Mouse (Mus musculus): ENCODE measurements at regions not wholly inside any gene's neighbourhood (a gene's known extent, or its start where the extent isn't known, plus 50 kb on each side); places are given as distances from the start of the nearest gene placed in this dataset.

DNA sequence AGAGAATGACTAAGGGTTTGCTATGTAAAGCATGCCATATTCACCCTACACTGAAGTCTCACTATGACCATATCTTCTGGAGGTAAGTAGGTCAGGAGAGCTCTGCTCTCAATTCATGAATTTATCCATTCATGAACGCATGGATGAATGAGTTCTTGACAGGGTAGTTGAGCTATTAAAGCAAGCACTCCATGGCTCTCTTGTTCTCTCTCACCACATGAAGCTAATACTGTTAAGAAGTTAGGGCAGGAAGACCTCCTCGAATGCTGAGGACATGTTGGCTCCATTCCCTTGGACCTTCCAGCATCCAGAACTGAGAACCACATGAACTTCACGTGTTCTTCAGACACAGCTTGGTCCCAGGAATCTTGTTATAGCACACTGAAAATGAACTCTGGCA is 53.4 kb upstream of the Lmcd1 start:
- TF ChIP-seq MYOD1 (IDR thresholded peaks at IDR 0.05; ENCODE audit: control insufficient read depth, insufficient read length, low read depth) = no peak
- no peak for TF ChIP-seq MYOG (IDR thresholded peaks at IDR 0.05; ENCODE audit: control insufficient read depth, extremely low read depth, insufficient read length)
- no peak for TF ChIP-seq CEBPB (IDR thresholded peaks at IDR 0.05; ENCODE audit: low read depth)
- no peak for TF ChIP-seq FOSL1 (IDR thresholded peaks at IDR 0.05; ENCODE audit: insufficient read depth, low read length, poor library complexity, severe bottlenecking)
- no peak for TF ChIP-seq MAX (IDR thresholded peaks at IDR 0.05)
- TF ChIP-seq USF1 (IDR thresholded peaks at IDR 0.05; ENCODE audit: low read depth) = no peak
- TF ChIP-seq CTCF (IDR thresholded peaks at IDR 0.05; ENCODE audit: control insufficient read depth, insufficient read depth, insufficient read length) = no peak
- Histone ChIP-seq H3K79me2 (ENCODE audit: control insufficient read depth, insufficient read depth) (no peaks in the 10 kb centered on the region), H3ac (ENCODE audit: control insufficient read depth, insufficient read length, low read depth) (no peak overlapping the region), H3K36me3 (ENCODE audit: control insufficient read depth, insufficient read depth) (no peaks in the 10 kb centered on the region), H3K27me3 (ENCODE audit: control insufficient read depth, insufficient read depth, insufficient read length) (peaks cover 9% of the 10 kb centered on the region), H3K4me3 (ENCODE audit: insufficient read depth, poor library complexity, severe bottlenecking) (no peak overlapping the region), H3K79me3 (ENCODE audit: low read depth) (no peaks in the 10 kb centered on the region)

DNA sequence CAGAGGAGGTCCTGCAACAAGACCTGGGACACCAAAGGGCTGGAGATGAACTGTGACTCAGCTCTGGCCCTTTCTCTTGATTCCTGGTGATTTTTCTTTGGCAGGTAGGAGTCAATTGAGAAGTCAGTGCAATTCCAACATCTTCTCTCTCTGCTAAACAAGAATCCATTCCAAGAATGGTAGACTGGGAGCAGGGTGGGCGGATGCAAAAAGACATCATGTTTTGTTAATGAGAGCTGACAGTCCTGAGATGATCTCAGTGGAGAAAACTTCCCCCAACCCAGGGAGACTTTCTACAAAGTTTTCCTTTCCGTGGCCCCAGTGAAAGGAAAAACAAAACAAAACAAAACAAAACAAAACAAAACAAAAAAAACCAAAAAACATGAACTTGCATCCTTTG is 52.2 kb upstream of the Lmcd1 start:
- Histone ChIP-seq H3K79me2 (ENCODE audit: control insufficient read depth, insufficient read depth) (no peaks in the 10 kb centered on the region), H3K79me3 (ENCODE audit: low read depth) (no peaks in the 10 kb centered on the region), H3K36me3 (ENCODE audit: control insufficient read depth, insufficient read depth) (no peaks in the 10 kb centered on the region), H3K4me3 (ENCODE audit: insufficient read depth, poor library complexity, severe bottlenecking) (no peak overlapping the region), H3K27me3 (ENCODE audit: control insufficient read depth, insufficient read depth, insufficient read length) (peaks cover 9% of the 10 kb centered on the region), H3ac (ENCODE audit: control insufficient read depth, insufficient read length, low read depth) (no peak overlapping the region)
- TF ChIP-seq CEBPB (IDR thresholded peaks at IDR 0.05; ENCODE audit: low read depth) = no peak
- TF ChIP-seq FOSL1 (IDR thresholded peaks at IDR 0.05; ENCODE audit: insufficient read depth, low read length, poor library complexity, severe bottlenecking) = no peak
- no peak for TF ChIP-seq MYOG (IDR thresholded peaks at IDR 0.05; ENCODE audit: control insufficient read depth, extremely low read depth, insufficient read length)
- no peak for TF ChIP-seq USF1 (IDR thresholded peaks at IDR 0.05; ENCODE audit: low read depth)
- TF ChIP-seq MYOD1 (IDR thresholded peaks at IDR 0.05; ENCODE audit: control insufficient read depth, insufficient read length, low read depth) = no peak
- no peak for TF ChIP-seq MAX (IDR thresholded peaks at IDR 0.05)
- no peak for TF ChIP-seq CTCF (IDR thresholded peaks at IDR 0.05; ENCODE audit: control insufficient read depth, insufficient read depth, insufficient read length)

DNA sequence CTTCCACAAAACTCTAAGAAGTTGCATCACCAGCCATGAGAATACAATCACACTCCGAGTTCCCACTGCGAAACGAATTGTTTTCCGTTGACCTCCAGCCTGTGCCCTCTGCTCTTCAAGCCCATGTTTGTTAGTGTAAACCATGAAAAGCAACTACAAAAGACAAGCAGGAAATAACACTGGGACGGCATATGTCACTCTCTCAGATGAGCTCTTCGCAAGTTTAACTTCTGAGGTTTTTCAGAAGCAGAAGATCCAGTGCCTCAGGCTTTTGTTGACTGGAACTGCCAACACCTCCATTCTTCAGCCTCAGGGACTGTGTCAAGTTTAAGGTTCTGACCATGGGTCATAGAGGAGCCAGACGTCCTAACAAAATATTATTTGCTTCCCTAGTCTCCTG is 50.2 kb upstream of the Lmcd1 start:
- Histone ChIP-seq H3ac (ENCODE audit: control insufficient read depth, insufficient read length, low read depth) (no peak overlapping the region), H3K79me2 (ENCODE audit: control insufficient read depth, insufficient read depth) (no peaks in the 10 kb centered on the region), H3K79me3 (ENCODE audit: low read depth) (no peaks in the 10 kb centered on the region), H3K4me3 (ENCODE audit: insufficient read depth, poor library complexity, severe bottlenecking) (no peak overlapping the region), H3K36me3 (ENCODE audit: control insufficient read depth, insufficient read depth) (no peaks in the 10 kb centered on the region), H3K27me3 (ENCODE audit: control insufficient read depth, insufficient read depth, insufficient read length) (peaks cover 8% of the 10 kb centered on the region)
- no peak for TF ChIP-seq MYOG (IDR thresholded peaks at IDR 0.05; ENCODE audit: control insufficient read depth, extremely low read depth, insufficient read length)
- no peak for TF ChIP-seq MAX (IDR thresholded peaks at IDR 0.05)
- TF ChIP-seq USF1 (IDR thresholded peaks at IDR 0.05; ENCODE audit: low read depth) = no peak
- no peak for TF ChIP-seq FOSL1 (IDR thresholded peaks at IDR 0.05; ENCODE audit: insufficient read depth, low read length, poor library complexity, severe bottlenecking)
- TF ChIP-seq CEBPB (IDR thresholded peaks at IDR 0.05; ENCODE audit: low read depth) = no peak
- TF ChIP-seq MYOD1 (IDR thresholded peaks at IDR 0.05; ENCODE audit: control insufficient read depth, insufficient read length, low read depth) = no peak
- no peak for TF ChIP-seq CTCF (IDR thresholded peaks at IDR 0.05; ENCODE audit: control insufficient read depth, insufficient read depth, insufficient read length)

All from C2C12 (cell line).